In genomic region chr16:90629121-90629930, GRCm38 (mm10) we compare ENCODE assay signal across 8 mouse cellular contexts.
DNase-seq lines count a peak whose midpoint lies in the region; ATAC-seq and TF ChIP-seq lines count a peak whose summit lies in the region.

No protein-coding gene starts in this region.

- H3K36me3 ChIP-seq in lung, embryonic 14.5 days (ENCODE audit: insufficient read depth) = no peaks in the 10 kb centered on the region
- H3K36me3 ChIP-seq in forebrain, embryonic 16.5 days (ENCODE audit: control insufficient read depth, insufficient read depth) = no peaks in the 10 kb centered on the region
- H3K36me3 ChIP-seq in hindbrain, embryonic 10.5 days = no peaks in the 10 kb centered on the region

- peak overlapping the region; percentile 39 for H3K4me2 ChIP-seq in lung, embryonic 14.5 days
- no peak overlapping the region for H3K4me2 ChIP-seq in forebrain, embryonic 16.5 days (ENCODE audit: low read length)

- no peaks in the 10 kb centered on the region for H3K27me3 ChIP-seq in lung, embryonic 14.5 days (ENCODE audit: insufficient read depth, low read length)
- no peaks in the 10 kb centered on the region for H3K27me3 ChIP-seq in forebrain, embryonic 16.5 days (replicated peaks; ENCODE audit: control insufficient read depth, insufficient read depth, low read length)
- H3K27me3 ChIP-seq in hindbrain, embryonic 10.5 days (ENCODE audit: insufficient read depth, poor library complexity, severe bottlenecking) = peaks cover 5% of the 10 kb centered on the region; the same call in 1 of the 2 replicates

- H3K9me3 ChIP-seq in lung, embryonic 14.5 days (ENCODE audit: low read depth, low read length) = no peaks in the 10 kb centered on the region
- H3K9me3 ChIP-seq in forebrain, embryonic 16.5 days (ENCODE audit: control insufficient read depth, low read length) = no peaks in the 10 kb centered on the region
- H3K9me3 ChIP-seq in hindbrain, embryonic 10.5 days = no peaks in the 10 kb centered on the region

- H3K4me1 ChIP-seq in lung, embryonic 14.5 days (ENCODE audit: insufficient read depth) = peaks cover 31% of the 10 kb centered on the region
- H3K4me1 ChIP-seq in forebrain, embryonic 16.5 days (replicated peaks; ENCODE audit: control insufficient read depth, insufficient read depth, low read length) = peaks cover 12% of the 10 kb centered on the region
- H3K4me1 ChIP-seq in hindbrain, embryonic 10.5 days (replicated peaks) = peaks cover 25% of the 10 kb centered on the region

- ATAC-seq in lung, embryonic 14.5 days (ENCODE audit: insufficient read depth) = peak; percentile 39
- ATAC-seq in forebrain, embryonic 16.5 days = peak; percentile 48; the same call in 1 of the 2 replicates

- H3K27ac ChIP-seq in lung, embryonic 14.5 days (ENCODE audit: low read depth) = peak overlapping the region; percentile 94
- H3K27ac ChIP-seq in forebrain, embryonic 16.5 days (ENCODE audit: low read length) = no peak overlapping the region
- H3K27ac ChIP-seq in hindbrain, embryonic 10.5 days = peak overlapping the region; percentile 79

- TF ChIP-seq CTCF in lung, embryonic 14.5 days (IDR thresholded peaks at IDR 0.05; ENCODE audit: low read depth) = no peak

- WGBS in lung, embryonic 14.5 days = 20% methylated on average over 19 of the region's 19 CpGs
- WGBS in forebrain, embryonic 16.5 days = 28% methylated on average over 19 of the region's 19 CpGs
- 34% methylated on average over 19 of the region's 19 CpGs for WGBS in hindbrain, embryonic 10.5 days

- DNase-seq in lung, embryonic 14.5 days = peak; percentile 80
- no peak for DNase-seq in lung, postnatal 36 days
- DNase-seq in hindbrain, embryonic 10.5 days (ENCODE audit: low spot score) = peak; percentile 54
- peak; percentile 18 for DNase-seq in liver
- DNase-seq in telencephalon, adult 2 months (ENCODE audit: low read depth, low spot score) = peak; percentile 43
- DNase-seq in thymus, adult 18-20 months = no peak
- no peak for DNase-seq in cerebellum, adult 9-10 months

- no peak overlapping the region for H3K4me3 ChIP-seq in lung, embryonic 14.5 days (ENCODE audit: low read depth, low read length)
- H3K4me3 ChIP-seq in forebrain, embryonic 16.5 days (replicated peaks; ENCODE audit: low read length) = no peak overlapping the region
- no peak overlapping the region for H3K4me3 ChIP-seq in hindbrain, embryonic 10.5 days

- peak overlapping the region; percentile 0; the same call in 1 of the 2 replicates for H3K9ac ChIP-seq in lung, embryonic 14.5 days
- H3K9ac ChIP-seq in forebrain, embryonic 16.5 days (replicated peaks; ENCODE audit: low read depth, low read length) = peak overlapping the region; percentile 32; the same call in 1 of the 2 replicates

Comparison
In these comparisons a context has a peak if more than half of its experiments do, and no peak if none do; other contexts are left out.
1. DNase-seq: peak in lung, embryonic 14.5 days (single experiment), hindbrain, embryonic 10.5 days (single experiment), liver (single experiment) and telencephalon, adult 2 months (single experiment); none in lung, postnatal 36 days (single experiment), thymus, adult 18-20 months (0 of 2) and cerebellum, adult 9-10 months (single experiment).